Mouse (Mus musculus) urinary bladder, adult 18-20 months (tissue): Measurements from ENCODE around the gene Tubg1.
"Not testable (repeated sequence)": the region's sequence is repeated elsewhere in the genome, so short reads cannot be mapped to it uniquely, and the experiment has no call there.

ENCODE experiments used
- DNase-seq, 2 experiments: peaks; one replicate each; pipeline ENCODE4 v3.0.0; 2022; ENCODE audit warnings: low spot score in 2 of 2, mixed read lengths in 2 of 2

Tubg1 gene

DNA sequence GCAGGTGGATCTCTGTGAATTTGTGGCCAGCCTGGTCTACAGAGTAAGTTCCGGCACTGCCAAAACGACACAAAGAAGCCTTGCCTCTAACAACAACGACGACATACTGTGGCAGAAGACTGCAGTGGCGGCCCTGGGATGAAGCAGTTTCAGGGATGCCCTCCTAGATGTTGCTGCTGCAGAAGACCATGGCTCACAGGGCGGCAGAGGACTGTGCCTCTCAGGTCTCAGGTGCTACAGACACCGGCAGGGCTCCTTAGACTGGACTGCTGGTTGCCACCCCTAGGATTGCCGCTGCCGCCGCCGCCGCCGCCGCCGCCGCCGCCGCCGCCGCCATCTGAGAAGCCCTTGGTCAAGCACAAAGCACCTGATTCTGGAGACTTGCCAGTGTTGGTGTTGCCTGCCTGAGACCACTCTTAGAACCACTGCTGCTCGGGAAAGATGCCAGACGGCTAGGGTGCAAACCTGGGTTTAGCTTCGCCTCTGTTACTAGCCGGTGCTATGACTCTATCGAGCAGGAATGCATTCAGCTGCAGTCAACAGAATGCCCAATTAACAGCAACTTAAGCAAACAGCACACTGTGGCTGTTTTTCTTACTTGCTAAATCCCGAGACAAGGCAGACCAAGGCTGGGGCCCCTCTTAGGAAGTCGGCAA is 20.6 kb downstream of the Tubg1 start:
- peak in 1 of 2 experiments; percentile 38 for DNase-seq

DNA sequence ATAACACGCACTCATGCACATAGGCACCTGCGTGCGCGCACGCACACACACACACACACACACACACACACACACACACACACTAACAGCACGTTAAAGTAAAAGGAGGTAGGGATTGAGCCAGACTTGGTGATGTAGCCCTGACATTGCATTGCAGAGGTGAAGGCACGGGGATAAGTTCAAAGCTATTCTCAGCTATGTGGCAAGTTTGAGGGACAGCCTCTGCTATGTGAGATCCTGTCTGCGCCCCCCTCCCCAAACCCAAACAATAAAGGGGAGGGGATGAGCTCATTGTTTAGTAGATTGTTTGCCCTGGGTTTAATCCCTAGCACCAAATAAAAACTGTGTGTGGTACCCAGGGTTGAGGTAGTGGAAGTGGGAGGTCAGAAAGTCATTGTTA is 21.4 kb downstream of the Tubg1 start:
- DNase-seq: no peak

DNA sequence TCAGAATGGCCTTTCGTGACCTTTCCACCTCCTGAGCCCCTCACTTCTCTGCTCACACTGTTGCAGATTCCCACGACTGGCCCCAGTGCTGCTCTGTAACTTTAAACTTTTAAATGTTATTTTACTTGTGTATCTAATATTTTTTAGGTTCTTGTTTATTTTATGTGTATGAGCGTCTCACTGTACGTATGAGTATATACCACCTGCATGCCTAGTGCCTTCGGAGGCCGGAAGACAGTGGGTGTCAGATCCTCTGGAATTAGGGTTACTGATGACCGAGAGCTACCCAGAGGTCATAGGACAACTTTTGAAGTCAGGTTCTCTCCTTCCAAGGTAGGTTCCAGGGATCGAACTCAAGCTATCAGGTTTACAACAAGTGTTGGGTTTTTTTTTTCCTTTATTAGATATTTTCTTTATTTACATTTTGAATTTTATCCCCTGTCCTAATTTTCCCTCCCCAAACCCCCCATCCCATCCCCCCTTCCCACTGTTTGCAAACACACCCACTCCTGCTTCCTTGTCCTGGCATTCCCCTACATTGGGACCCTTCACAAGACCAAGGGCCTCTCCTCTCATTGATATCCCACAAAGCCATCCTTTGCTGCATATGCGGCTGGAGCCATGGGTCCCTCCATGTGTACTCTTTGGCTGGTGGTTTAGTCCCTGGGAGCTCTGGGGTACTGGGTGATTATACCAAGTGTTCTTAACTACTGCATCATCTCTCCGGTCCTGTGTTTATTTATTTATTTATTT is 22.7 kb downstream of the Tubg1 start:
- no peak for DNase-seq

DNA sequence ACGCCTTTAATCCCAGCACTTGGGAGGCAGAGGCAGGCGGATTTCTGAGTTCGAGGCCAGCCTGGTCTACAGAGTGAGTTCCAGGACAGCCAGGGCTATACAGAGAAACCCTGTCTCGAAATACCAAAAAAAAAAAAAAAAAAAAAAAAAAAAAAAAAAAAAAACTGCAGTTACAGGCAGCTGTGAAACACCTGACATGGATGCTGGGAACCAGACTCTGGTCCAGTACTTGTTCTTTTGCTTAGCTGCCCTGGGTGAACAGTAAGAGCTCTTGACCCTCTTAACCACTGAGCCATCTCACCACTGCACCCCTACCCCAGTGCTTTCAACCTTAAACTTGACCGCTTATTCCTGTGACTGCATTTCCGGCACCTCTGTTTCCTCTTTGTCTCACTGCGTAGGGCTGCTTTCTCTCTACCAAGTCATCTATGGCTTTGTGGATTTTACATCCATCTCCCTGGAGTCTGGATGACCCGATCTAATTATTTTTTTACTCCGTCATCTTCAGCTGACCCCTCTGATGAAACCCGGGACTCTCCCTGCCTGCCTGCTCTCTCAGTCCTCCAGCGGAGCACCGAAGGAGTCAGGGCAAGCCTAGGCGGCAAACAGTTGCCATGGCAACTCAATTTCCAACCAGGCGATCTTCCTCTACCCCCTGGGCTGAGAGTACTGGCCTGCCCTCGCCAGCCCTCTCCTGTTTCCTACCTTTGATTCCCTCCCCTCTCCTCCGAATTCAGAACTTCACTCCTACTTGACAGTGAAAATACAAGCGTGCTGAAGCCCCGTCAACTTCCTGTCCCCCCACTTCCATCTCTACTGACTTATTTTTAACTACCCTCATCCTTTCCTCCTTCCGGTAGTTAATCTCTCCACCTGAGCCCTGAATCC is 23.8 kb downstream of the Tubg1 start:
- DNase-seq: no peak

DNA sequence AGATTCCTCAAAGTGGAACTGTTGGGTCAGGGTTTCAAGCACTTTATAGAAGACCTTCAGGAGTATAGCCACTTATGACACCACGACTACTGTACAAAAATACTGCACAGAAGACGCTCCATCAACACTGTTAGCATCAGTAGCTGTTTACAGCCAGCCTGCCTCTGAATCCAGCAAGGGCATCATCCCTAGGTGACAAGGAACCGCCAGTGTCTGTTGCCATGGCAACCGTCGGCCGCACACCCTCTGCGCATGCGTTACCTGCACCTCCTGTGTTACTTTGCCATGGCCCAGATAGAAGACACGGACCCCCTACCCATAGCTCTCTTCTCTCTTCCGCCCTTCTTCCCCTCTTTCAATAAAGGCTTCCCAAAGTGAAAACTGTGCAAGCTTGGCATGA is 26.6 kb downstream of the Tubg1 start:
- DNase-seq: no peak

DNA sequence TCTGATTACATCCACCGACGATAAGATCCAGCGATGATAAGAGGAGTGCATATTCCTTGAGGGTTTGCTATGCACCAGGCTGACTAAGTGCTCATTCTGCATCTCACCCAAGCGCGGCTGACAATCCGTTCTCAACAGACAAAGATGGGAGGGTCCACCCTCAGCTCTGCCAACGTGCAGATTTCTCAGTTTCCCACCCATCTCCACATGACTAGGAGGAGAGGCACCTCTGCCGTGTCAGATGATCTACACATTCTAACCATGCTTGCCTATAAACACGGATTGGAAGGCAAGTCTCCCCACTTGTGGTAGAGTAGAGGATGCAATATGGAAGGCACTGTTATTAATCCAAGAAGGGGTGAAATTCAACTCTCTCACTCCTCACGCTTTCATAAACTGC is 29.0 kb downstream of the Tubg1 start:
- no peak for DNase-seq

DNA sequence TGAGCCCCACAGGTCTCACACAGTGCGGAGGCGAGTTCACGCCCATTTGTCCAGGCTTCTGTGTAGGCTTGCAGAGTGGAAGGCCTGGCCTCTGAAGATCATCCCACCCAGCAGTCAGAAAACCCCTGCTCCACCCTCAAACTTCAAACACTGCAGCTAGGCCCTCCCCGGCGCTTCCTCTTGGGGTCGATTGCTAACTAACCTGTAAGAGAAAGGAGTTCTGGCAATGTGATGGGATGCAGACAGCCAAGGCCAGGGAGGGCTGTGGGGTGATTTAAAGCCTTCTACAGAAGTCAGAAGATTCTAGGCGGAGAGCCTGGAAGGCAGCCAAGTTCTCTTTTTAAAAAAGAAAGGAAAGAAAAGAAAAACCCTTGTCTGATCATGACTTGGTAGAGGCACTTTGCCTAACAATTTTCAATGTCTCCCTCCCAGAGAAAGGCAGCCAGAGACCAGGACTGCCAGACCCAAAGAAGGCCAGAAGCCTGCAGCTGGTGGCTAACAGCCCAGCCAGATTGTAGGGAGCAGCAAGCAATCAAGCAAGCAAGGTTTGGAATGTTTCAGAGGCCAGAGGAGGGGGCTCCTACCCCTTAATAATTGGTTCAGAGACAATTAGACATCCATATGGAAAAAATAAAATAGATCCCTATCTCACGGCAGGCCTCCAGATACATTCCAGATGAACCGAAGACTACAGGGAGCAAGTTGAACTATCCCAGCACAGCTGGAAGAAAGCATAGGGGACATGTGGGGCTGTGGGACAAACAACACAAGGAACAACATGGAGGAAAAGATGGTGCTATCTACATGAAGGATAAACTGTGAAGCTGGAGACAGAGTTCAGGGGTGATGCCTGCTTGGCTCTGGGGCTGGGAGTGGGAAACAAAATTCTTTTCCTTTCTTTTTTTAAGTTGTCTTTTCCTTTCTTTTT is 29.7 kb downstream of the Tubg1 start:
- DNase-seq: no peak

DNA sequence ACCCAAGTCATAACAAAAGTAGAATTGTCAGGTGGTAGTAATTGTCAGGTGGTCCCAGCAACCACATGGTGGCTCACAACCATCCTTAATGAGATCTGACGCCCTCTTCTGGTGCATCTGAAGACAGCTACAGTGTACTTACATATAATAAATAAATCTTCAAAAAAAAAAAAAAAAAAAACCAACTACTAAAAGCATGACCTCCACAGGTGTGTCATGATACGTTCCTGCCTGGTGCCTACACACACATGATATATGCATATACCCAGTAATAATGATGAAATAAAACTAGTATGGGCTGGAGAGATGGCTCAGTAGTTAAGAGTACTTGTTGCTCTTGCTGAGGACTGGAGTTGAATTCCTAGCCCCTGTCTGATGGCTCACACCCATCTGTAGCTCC is 31.3 kb downstream of the Tubg1 start:
- DNase-seq: no peak

DNA sequence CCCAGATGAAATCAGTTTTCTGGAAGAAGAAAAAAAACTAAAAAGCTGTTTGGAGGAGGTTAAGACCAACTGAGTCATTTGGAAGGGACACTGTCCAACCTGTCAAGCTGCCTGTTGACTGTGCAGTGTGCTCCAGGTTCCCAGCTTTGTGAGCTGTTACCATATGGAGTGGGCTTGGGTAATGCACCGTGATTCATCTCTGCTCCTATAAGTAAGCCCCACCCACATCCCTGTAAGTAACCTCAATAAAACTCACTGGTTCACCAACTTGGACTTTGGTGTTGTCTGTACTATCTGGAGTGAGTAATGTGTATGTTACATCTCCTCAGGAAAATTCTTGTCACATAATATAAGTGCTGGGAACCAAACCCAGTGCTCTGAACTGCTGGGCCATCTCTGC is 33.1 kb downstream of the Tubg1 start:
- DNase-seq: no peak

DNA sequence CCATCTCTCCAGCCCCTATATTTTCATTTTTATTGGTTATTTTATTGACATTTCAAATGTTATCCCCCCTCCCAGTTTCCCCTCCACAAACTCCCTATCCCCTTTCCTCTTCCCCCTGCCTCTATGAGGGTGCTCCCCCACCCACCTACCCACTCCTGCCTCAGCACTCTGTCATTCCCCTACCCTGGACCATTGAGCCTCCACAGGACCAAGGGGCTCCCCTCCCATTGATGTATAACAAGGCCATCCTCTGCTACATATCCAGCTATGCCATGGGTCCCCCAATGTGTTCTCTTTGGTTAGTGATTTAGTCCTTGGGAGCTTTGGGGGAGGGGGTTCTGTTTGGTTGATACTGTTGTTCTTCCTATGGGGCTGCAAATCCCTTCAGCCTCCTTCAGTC is 34.9 kb downstream of the Tubg1 start:
- no peak for DNase-seq

DNA sequence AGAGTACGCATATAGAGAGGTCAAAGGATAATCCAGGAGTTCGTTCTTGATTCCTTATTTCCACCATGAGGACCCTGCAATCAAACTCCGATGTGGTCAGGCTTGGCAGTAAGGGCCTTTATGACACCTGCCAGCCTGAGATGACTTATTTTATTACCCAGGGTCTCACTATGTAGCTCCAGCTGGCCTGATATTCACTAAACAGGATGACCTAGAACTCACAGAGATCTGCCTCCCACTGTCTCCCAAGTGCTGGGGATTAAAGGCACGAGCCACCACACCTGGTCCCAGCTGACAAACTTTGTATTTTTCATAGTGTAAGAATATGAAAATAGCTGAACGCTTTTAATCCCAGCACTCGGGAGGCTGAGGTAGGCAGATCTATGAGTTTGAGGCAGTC is 35.4 kb downstream of the Tubg1 start:
- DNase-seq: no peak

DNA sequence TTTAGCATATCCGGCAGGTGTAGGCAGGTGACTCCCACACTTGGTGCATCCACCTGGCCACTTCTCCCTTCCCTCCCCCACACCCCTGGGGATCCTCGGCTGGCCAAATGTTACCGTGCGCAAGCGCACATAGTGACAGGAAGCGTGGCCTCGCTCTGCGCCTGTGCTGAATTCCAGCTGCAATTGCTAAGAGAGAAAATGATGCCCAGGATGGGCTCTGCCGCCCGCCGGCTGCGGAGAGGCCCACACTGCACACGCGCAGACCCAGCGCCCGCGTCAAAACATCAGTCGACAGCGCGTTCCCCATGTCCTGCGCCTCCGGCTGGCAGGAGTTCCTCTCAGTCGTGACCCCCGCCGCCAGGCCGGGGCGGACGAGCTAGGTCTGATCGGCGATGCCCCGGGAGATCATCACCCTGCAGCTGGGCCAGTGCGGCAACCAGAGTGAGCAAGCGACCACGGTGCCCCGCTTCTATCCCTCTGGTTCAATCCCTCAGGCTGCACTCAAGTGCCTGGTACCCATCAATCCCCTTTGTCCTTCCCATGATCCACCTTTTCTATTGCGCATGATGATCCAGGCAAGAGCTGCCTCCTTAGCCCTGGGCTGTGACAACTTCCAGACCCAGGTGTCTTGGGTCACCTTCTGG is 36.1 kb downstream of the Tubg1 start, which contains the start of gene Tubg2:
Gene Tubg2 (plus strand): TSS at position 180 of the 644 bp plus-strand sequence.
- DNase-seq: no peak

DNA sequence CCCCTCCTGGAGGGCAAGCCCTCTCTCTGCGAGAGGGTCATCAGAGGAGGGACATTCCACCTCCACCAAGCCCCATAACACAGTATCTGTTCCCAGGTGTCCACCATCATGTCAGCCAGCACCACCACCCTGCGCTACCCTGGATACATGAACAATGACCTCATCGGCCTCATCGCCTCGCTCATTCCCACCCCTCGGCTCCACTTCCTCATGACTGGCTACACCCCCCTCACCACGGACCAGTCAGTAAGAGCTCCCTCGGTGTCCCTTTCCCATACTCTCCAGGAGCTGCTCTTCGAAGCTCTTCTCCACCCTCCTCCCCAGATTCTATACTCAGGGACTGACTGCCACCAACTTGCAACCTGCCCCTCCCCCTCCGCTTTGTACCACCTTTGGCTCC is 40.4 kb downstream of the Tubg1 start:
- not testable (repeated sequence) for DNase-seq

DNA sequence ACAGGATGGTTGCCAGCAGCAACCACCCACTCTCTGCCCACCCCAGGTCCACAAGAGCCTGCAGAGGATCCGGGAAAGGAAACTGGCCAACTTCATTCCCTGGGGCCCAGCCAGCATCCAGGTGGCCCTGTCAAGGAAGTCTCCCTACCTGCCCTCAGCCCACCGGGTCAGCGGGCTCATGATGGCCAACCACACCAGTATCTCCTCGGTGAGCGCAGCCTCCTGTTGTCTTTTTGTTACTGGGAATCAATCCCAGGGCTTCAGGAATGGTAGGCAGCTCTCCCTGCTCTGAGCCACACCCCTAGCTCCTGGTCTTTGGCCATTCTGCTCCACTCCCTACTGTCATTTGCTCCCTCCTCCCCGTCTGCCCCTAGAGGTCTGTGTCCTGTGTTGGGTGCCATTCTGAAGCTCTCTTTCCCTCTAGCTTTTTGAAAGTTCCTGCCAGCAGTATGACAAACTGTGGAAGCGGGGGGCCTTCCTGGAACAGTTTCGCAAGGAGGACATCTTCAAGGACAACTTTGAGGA is 41.3 kb downstream of the Tubg1 start:
- DNase-seq: not testable (repeated sequence)

DNA sequence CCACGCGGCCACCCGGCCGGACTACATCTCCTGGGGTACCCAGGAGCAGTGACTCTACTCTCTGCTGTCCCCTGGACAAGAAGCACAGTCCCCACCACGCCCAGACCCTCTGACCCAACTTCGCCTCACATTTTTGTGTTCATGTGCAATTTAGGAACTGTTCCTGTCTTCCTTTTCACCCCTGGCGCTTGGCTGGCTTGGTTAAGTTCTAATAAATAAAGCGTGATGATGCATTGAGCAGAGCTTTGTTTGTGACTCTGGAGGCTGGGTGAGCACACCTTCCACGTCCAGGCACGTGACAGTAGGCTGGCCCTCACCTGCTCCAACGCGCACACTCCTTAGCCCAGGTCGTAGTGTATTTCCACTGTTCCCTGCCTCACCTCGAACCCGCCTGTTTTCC is 41.8 kb downstream of the Tubg1 start:
- no peak for DNase-seq

DNA sequence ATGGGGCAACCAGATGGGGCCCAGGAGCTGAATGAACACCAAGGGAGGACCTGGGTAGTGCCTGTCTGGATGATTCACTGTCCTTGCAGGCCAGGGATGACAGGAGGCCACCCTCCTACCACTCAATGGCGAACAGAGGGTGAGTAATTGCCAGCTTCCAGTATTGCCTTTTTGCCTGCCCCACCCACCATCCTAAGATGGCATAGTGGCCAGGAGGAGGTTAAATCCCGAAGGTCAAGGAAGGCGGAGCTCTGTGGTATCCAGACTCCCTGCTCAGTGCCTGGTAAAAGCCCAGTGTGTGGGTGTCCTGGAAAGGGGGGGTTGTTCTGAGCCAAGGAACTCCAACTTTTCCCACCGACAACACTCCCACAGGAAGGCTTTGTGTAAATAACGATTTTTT is 42.6 kb downstream of the Tubg1 start:
- DNase-seq: no peak

DNA sequence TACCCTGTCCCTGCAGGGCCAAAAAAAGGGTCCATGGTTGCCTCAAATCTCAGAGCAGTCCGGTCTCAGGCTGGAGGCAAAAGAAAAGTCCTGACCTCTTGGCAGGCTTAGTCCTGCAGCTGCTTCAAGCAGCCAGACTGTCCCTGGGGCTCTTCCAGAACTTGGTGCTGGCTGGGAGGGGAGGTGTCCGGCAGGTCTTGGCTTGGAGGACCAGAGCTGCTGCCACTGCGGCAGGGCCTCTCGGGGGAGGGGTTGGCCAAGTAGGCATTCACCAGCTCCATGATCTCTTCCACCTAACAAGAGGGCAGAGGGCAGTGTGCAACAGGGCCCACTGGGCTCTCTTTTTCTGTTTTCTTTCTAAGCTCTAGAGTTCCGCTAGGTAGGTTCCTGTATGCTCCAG is 43.0 kb downstream of the Tubg1 start:
- no peak for DNase-seq

DNA sequence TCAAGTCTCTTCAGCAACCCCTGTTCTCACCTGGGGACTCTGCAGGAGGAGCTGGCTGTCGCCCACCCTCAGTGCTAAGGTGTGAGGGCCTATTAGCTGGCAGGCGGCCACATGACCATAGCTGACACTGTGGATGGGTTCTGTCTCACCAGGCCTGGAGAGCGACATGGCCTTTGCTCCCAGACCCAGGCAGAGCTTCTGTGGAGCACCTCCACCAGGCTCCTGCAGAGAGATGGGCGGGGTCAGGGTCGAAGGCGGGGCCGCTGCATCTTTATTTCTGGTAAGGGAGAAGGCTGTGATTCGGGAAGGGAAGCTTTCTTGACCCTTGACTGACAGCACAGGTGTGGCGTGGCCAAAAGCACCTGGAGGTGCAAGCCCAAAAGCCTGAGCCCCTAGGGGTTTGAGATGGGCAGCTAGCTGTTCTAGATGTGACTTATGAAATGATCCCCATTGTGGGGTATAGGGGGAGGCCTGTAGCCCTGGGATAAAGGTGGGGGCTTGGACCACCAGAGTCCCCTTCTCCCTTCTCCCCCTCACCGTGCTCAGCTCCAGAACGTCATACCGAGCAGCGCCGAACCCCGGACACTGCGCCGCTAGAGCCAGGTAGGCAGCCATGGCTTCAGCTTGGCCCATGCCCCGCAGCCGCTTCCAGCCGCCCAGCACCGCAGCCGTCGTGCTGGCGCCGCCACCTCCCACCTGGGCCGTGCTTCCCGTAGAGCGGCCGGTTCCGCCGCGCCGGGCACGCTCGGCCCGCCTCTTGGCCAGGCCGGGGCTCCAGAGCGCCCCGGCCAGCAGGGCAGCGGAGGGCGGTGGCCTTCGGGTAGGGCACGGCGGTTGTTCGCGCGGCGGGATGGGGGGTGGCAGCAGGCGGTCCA is 44.0 kb downstream of the Tubg1 start:
- DNase-seq: no peak

DNA sequence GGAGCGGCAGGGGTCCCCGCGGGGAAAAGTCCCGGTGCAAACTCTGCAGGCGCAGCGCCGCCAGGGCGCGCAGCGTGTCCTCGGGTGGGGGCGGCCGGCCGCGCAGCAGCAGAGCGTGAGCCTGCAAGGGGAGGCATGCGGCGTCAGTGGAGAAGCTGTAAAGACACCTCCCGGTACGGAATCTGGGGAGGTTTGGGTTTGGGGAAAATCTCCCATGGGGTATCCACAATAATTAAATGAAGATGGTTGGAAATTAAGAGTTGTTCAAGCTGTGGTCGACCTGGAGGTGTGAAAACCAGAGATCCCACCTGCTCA is 44.6 kb downstream of the Tubg1 start:
- no peak for DNase-seq
